Comparison of ENCODE assay signal across 32 mouse cellular contexts in genomic region chr5:57934666-57935065, GRCm38 (mm10).
"Had no signal": no experiment of that assay in that cellular context is flagged by ENCODE, and none has a peak within 500 bp of the region (broad histone marks: within the 10 kb centered on the region; RNA-seq: fewer than 3 reads in every experiment).

No protein-coding gene starts in this region.

- H3K4me1 ChIP-seq: limb, embryonic 10.5 days; limb, embryonic 12.5 days; limb, embryonic 13.5 days; limb, embryonic 15.5 days; liver, embryonic 12.5 days; liver, embryonic 13.5 days; liver, embryonic 15.5 days; lung, embryonic 15.5 days; midbrain, embryonic 10.5 days; midbrain, embryonic 12.5 days; midbrain, embryonic 13.5 days; midbrain, embryonic 15.5 days had no signal

- DNase-seq: left cerebral cortex, postnatal 4 days; liver; liver, embryonic 13.5 days; liver, postnatal 0 days; lung, adult 18-20 months; lung, adult 2 months; lung, embryonic 14.5 days; lung, postnatal 10 days; lung, postnatal 14 days; lung, postnatal 36 days; lung, postnatal 4 days; midbrain, embryonic 14.5 days had no signal

- H3K27ac ChIP-seq: left cerebral cortex, adult 2 months; limb, embryonic 10.5 days; limb, embryonic 12.5 days; limb, embryonic 13.5 days; limb, embryonic 15.5 days; liver, embryonic 12.5 days; liver, embryonic 13.5 days; liver, embryonic 14.5 days; liver, embryonic 15.5 days; lung, embryonic 15.5 days; macrophage; midbrain, embryonic 10.5 days; midbrain, embryonic 12.5 days; midbrain, embryonic 13.5 days; midbrain, embryonic 15.5 days had no signal

- ATAC-seq: liver, embryonic 12.5 days; liver, postnatal 0 days; lung, postnatal 0 days; midbrain, embryonic 13.5 days; midbrain, embryonic 15.5 days; midbrain, embryonic 16.5 days had no signal

- H3K4me2 ChIP-seq: limb, embryonic 12.5 days; limb, embryonic 13.5 days; limb, embryonic 15.5 days; liver, embryonic 11.5 days; liver, embryonic 12.5 days; liver, embryonic 13.5 days; liver, embryonic 15.5 days; lung, embryonic 14.5 days; lung, embryonic 15.5 days; midbrain, embryonic 11.5 days; midbrain, embryonic 12.5 days; midbrain, embryonic 13.5 days; midbrain, embryonic 15.5 days had no signal

- H3K4me3 ChIP-seq: left cerebral cortex, adult 2 months; limb, embryonic 10.5 days; limb, embryonic 12.5 days; limb, embryonic 13.5 days; limb, embryonic 15.5 days; liver, embryonic 12.5 days; liver, embryonic 13.5 days; liver, embryonic 15.5 days; lung, embryonic 15.5 days; megakaryocyte, embryonic 14.5 days; midbrain, embryonic 10.5 days; midbrain, embryonic 12.5 days; midbrain, embryonic 13.5 days; midbrain, embryonic 15.5 days; myocyte had no signal

- H3K9me3 ChIP-seq: limb, embryonic 10.5 days; limb, embryonic 12.5 days; limb, embryonic 13.5 days; limb, embryonic 15.5 days; liver, embryonic 12.5 days; liver, embryonic 13.5 days; liver, embryonic 15.5 days; lung, embryonic 15.5 days; megakaryocyte, embryonic 14.5 days; midbrain, embryonic 10.5 days; midbrain, embryonic 12.5 days; midbrain, embryonic 13.5 days; midbrain, embryonic 15.5 days had no signal

- H3K27me3 ChIP-seq: limb, embryonic 12.5 days; limb, embryonic 13.5 days; limb, embryonic 15.5 days; liver, embryonic 12.5 days; liver, embryonic 13.5 days; liver, embryonic 15.5 days; lung, embryonic 15.5 days; megakaryocyte, embryonic 14.5 days; midbrain, embryonic 12.5 days; midbrain, embryonic 13.5 days; midbrain, embryonic 15.5 days had no signal

- H3K9ac ChIP-seq: limb, embryonic 12.5 days; limb, embryonic 13.5 days; limb, embryonic 15.5 days; liver, embryonic 12.5 days; liver, embryonic 13.5 days; liver, embryonic 14.5 days; liver, embryonic 15.5 days; liver, postnatal 0 days; lung, embryonic 14.5 days; lung, embryonic 15.5 days; midbrain, embryonic 12.5 days; midbrain, embryonic 13.5 days; midbrain, embryonic 15.5 days had no signal

- H3K36me3 ChIP-seq: limb, embryonic 10.5 days; limb, embryonic 12.5 days; limb, embryonic 13.5 days; limb, embryonic 15.5 days; liver, embryonic 12.5 days; liver, embryonic 13.5 days; liver, embryonic 15.5 days; lung, embryonic 15.5 days; midbrain, embryonic 10.5 days; midbrain, embryonic 12.5 days; midbrain, embryonic 13.5 days; midbrain, embryonic 15.5 days had no signal
